Comparison of ENCODE assay signal across 17 mouse cellular contexts in the genomic region with DNA sequence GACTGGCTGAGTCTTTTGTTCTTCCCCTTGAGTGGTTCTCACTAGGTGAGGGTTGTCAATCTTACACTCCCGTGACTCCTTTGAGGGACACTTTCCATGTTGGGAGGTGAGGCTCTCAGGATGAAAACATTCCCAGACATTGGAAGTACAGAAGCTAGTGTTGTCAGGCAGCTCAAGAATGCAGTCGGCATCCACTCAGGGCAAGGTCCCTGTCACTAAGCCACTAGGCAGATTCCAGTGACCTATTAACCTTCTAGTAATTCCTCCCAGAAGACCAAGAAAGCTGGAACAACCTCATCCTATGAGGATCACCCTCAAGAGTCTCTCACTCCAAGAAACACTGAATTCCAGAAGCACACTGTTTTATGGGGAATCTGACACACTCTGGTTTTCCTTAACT.
"Had no signal": no experiment of that assay in that cellular context is flagged by ENCODE, and none has a peak within 500 bp of the region (broad histone marks: within the 10 kb centered on the region; RNA-seq: fewer than 3 reads in every experiment).

No protein-coding gene starts in this region.

- H3K4me1 ChIP-seq: midbrain, embryonic 13.5 days had no signal

- H3K4me2 ChIP-seq: limb, embryonic 12.5 days; limb, embryonic 15.5 days; lung, embryonic 14.5 days; midbrain, embryonic 13.5 days had no signal

- DNase-seq: kidney, adult 18-20 months; kidney, adult 9 months; kidney, postnatal 14 days; kidney, postnatal 4 days; left cerebral cortex, postnatal 4 days; lung, embryonic 14.5 days; right cerebral cortex, postnatal 4 days; spleen, adult 18-20 months; thymus, adult 2 months; thymus, postnatal 14 days; thymus, postnatal 4 days had no signal

- H3K9ac ChIP-seq: limb, embryonic 12.5 days; limb, embryonic 15.5 days; lung, embryonic 14.5 days; midbrain, embryonic 13.5 days had no signal

- H3K27ac ChIP-seq: hindbrain, postnatal 0 days; limb, embryonic 12.5 days; limb, embryonic 15.5 days; macrophage; midbrain, embryonic 13.5 days had no signal

- H3K4me3 ChIP-seq: limb, embryonic 12.5 days; limb, embryonic 15.5 days; midbrain, embryonic 13.5 days had no signal

- H3K9me3 ChIP-seq: limb, embryonic 15.5 days; midbrain, embryonic 13.5 days had no signal

- H3K36me3 ChIP-seq: limb, embryonic 12.5 days; limb, embryonic 15.5 days; midbrain, embryonic 13.5 days had no signal

- H3K27me3 ChIP-seq: limb, embryonic 15.5 days had no signal

- ATAC-seq: hindbrain, postnatal 0 days; inflammation-experienced regulatory T-cells, adult 6 months; midbrain, embryonic 13.5 days had no signal
